Mouse (Mus musculus): Measurements from ENCODE around the gene Trim61.

The Trim61 gene

GRCm38 (mm10) chr8:64983150-64983897 lies 35.0 kb downstream of the Trim61 start:
- DNase-seq: no peak
